Mouse (Mus musculus) stomach, postnatal 0 days (tissue): ENCODE measurements at regions not wholly inside any gene's neighbourhood (a gene's known extent, or its start where the extent isn't known, plus 50 kb on each side); places are given as distances from the start of the nearest gene placed in this dataset. TPM values are rescaled to one million over a fixed set of nuclear protein-coding genes. Genes with fewer than 3 reads are reported as not detected.

Experiments
- ATAC-seq: fragments of 200-750 bp; cut with Nextera tagmentation; 2 replicates; pipeline ENCODE4 v1.8.0; 2017; ENCODE audit not compliant: low FRiP score, low TSS enrichment
- DNase-seq: peaks from one replicate; pipeline ENCODE4 v3.0.0-alpha.2; 2016; ENCODE audit warnings: low spot score
- H3K27ac ChIP-seq: fragments of 300-500 bp; sonication (generic); replicated peaks from 2 replicates; pipeline ENCODE4 v1.5.1; 2014; ENCODE audit warnings: mild to moderate bottlenecking, control low read depth
- H3K27me3 ChIP-seq: fragments of 300-500 bp; sonication (generic); 2 replicates; pipeline ENCODE4 v1.6.1; 2014; ENCODE audit warnings: low read length; ENCODE audit not compliant: control insufficient read depth, insufficient read depth
- H3K36me3 ChIP-seq: fragments of 300-500 bp; sonication (generic); 2 replicates; pipeline ENCODE4 v1.6.1; 2014; ENCODE audit warnings: low read length, mixed read lengths; ENCODE audit not compliant: control insufficient read depth, insufficient read depth
- H3K4me1 ChIP-seq: fragments of 300-500 bp; sonication (generic); replicated peaks from 2 replicates; pipeline ENCODE4 v1.6.1; 2014; ENCODE audit warnings: antibody characterized with exemption; ENCODE audit not compliant: control insufficient read depth, insufficient read depth
- H3K4me2 ChIP-seq: fragments of 300-500 bp; sonication (generic); replicated peaks from 2 replicates; pipeline ENCODE4 v1.6.1; 2014; ENCODE audit warnings: low read depth, mild to moderate bottlenecking, control low read depth, moderate library complexity
- H3K4me3 ChIP-seq: fragments of 300-500 bp; sonication (generic); 2 replicates; pipeline ENCODE4 v1.5.1; 2014; ENCODE audit warnings: low read depth, low read length, control low read depth
- H3K9ac ChIP-seq: fragments of 300-500 bp; sonication (generic); 2 replicates; pipeline ENCODE4 v1.6.1; 2014; ENCODE audit warnings: mild to moderate bottlenecking, low read length, control low read depth, mixed read lengths
- H3K9me3 ChIP-seq: fragments of 300-500 bp; sonication (generic); 2 replicates; pipeline ENCODE4 v1.6.1; 2016; ENCODE audit warnings: low read length; ENCODE audit not compliant: control insufficient read depth
- CTCF ChIP-seq: IDR thresholded peaks from 2 replicates; pipeline ENCODE4 v1.5.1; 2016; ENCODE audit warnings: antibody characterized with exemption, low read depth, mild to moderate bottlenecking, moderate library complexity
- EP300 ChIP-seq: optimal IDR thresholded peaks from 2 replicates; pipeline ENCODE3; 2016; ENCODE audit warnings: antibody characterized with exemption
- WGBS: fragments of 180-500 bp; shearing (Covaris S2); extraction: QIAGEN DNeasy Blood & Tissue Kit; methylation state at CpG from one replicate; pipeline ENCODE4 v1.1.7; 2014; 5-methylcytosine and 5-hydroxymethylcytosine counted together
- microRNA-seq: library from miRNA; unstranded; fragments of <30 nt; microRNA quantifications from one replicate; pipeline ENCODE4, GENCODE M21; 2016

DNA sequence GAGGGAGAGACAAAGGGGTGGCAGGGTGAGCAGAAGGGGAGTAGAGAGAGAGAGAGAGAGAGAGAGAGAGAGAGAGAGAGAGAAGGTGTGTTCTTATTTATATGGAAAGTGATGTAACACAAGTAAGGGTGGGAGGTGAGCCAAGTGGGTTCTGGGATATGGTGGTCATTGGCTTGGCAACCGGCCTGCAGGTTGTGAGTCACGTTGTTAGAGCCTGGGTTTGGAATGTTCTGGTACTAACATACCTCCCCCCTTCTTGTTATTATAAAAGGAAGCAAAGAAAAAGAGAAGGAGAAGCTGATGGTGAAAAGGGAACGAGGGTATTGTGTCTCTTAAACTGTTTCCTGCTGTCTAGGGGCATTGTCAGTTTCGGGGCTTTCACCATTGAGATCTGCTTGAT lies 58.3 kb upstream of the Lemd2 start:
- H3K27ac ChIP-seq: no peak overlapping the region
- H3K4me2 ChIP-seq: no peak overlapping the region
- no peak for TF ChIP-seq EP300
- no peak for TF ChIP-seq CTCF
- 67% methylated on average over 4 of the region's 4 CpGs for WGBS
- no peak overlapping the region for H3K9ac ChIP-seq
- H3K4me3 ChIP-seq: no peak overlapping the region
- DNase-seq: no peak
- no peaks in the 10 kb centered on the region for H3K9me3 ChIP-seq
- H3K36me3 ChIP-seq: no peaks in the 10 kb centered on the region
- no peaks in the 10 kb centered on the region for H3K27me3 ChIP-seq
- no peak for ATAC-seq
- no peaks in the 10 kb centered on the region for H3K4me1 ChIP-seq

- 85% methylated on average over 9 of the region's 9 CpGs for WGBS
- TF ChIP-seq CTCF (no peak), EP300 (no peak)
- Histone ChIP-seq H3K4me1 (no peaks in the 10 kb centered on the region), H3K27me3 (no peaks in the 10 kb centered on the region), H3K36me3 (no peaks in the 10 kb centered on the region), H3K4me2 (no peak overlapping the region), H3K9me3 (no peaks in the 10 kb centered on the region), H3K4me3 (no peak overlapping the region), H3K27ac (no peak overlapping the region), H3K9ac (no peak overlapping the region)
- DNase-seq (no peak), ATAC-seq (no peak)
Measured at GRCm38 (mm10) chr17:27261981-27262380, 57.7 kb upstream of the Lemd2 start.

GRCm38 (mm10) chr17:27261251-27261650 lies 57.0 kb upstream of the Lemd2 start:
- no peak for ATAC-seq
- TF ChIP-seq EP300 (no peak), CTCF (no peak)
- Histone ChIP-seq H3K9me3 (no peaks in the 10 kb centered on the region), H3K27ac (no peak overlapping the region), H3K36me3 (no peaks in the 10 kb centered on the region), H3K9ac (no peak overlapping the region), H3K4me2 (no peak overlapping the region), H3K27me3 (no peaks in the 10 kb centered on the region), H3K4me1 (no peaks in the 10 kb centered on the region), H3K4me3 (no peak overlapping the region)
- 53% methylated on average over 2 of the region's 2 CpGs for WGBS
- no peak for DNase-seq

GRCm38 (mm10) chr17:27260116-27260515 lies 55.8 kb upstream of the Lemd2 start:
- H3K9me3 ChIP-seq: no peaks in the 10 kb centered on the region
- TF ChIP-seq EP300: no peak
- no peak for TF ChIP-seq CTCF
- H3K36me3 ChIP-seq: no peaks in the 10 kb centered on the region
- H3K4me2 ChIP-seq: no peak overlapping the region
- no peaks in the 10 kb centered on the region for H3K27me3 ChIP-seq
- 92% methylated on average over 9 of the region's 9 CpGs for WGBS
- no peak overlapping the region for H3K4me3 ChIP-seq
- no peaks in the 10 kb centered on the region for H3K4me1 ChIP-seq
- H3K27ac ChIP-seq: no peak overlapping the region
- DNase-seq (no peak), ATAC-seq (no peak)
- H3K9ac ChIP-seq: no peak overlapping the region

GRCm38 (mm10) chr17:27257345-27257744 lies 53.1 kb upstream of the Lemd2 start:
- 35% methylated on average over 7 of the region's 7 CpGs for WGBS

DNA sequence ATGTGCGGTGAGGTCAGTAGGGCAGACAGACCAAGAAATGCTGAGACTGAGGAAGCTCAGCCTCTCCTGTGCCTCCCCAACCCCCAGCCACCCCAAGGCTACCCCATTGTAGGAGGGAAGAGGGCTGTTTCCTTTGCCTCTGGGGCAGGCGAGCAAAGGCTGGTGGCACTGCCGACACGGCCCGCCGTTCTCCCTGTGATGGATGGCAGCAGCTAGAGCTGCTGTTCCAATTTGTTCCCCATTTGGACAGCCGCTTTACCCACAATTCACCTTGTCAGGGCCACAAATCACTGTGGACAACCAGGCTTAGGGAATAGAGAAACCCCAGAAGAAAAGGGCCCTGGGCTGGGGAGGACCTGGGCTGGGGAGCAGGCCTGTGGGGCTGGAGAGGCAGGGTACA lies 51.5 kb upstream of the Lemd2 start:
- ATAC-seq (no peak), DNase-seq (no peak)
- Histone ChIP-seq H3K9ac (no peak overlapping the region), H3K4me3 (no peak overlapping the region), H3K27ac (no peak overlapping the region), H3K4me2 (no peak overlapping the region), H3K36me3 (no peaks in the 10 kb centered on the region), H3K4me1 (no peaks in the 10 kb centered on the region), H3K9me3 (no peaks in the 10 kb centered on the region), H3K27me3 (no peaks in the 10 kb centered on the region)
- TF ChIP-seq CTCF (no peak), EP300 (no peak)
- WGBS: 44% methylated on average over 7 of the region's 7 CpGs

More at GRCm38 (mm10) chr17:27257345-27257744, 53.1 kb upstream of the Lemd2 start:
- Histone ChIP-seq H3K9me3 (no peaks in the 10 kb centered on the region), H3K4me3 (no peak overlapping the region), H3K4me1 (no peaks in the 10 kb centered on the region), H3K27ac (no peak overlapping the region), H3K9ac (no peak overlapping the region), H3K36me3 (no peaks in the 10 kb centered on the region), H3K4me2 (no peak overlapping the region), H3K27me3 (no peaks in the 10 kb centered on the region)
- TF ChIP-seq CTCF: peak; percentile 69
- TF ChIP-seq EP300: no peak
- ATAC-seq: no peak
- peak; percentile 37 for DNase-seq

Small RNA genes lying in the stretch of these regions (microRNA-seq; reads per million reads assigned to microRNA genes)
- gene Mir7214 (not detected), gene Mir7216 (not detected), gene Mir7217 (not detected), gene Mir7218 (not detected)
